Comparison of ENCODE assay signal across 8 mouse cellular contexts in the genomic region with DNA sequence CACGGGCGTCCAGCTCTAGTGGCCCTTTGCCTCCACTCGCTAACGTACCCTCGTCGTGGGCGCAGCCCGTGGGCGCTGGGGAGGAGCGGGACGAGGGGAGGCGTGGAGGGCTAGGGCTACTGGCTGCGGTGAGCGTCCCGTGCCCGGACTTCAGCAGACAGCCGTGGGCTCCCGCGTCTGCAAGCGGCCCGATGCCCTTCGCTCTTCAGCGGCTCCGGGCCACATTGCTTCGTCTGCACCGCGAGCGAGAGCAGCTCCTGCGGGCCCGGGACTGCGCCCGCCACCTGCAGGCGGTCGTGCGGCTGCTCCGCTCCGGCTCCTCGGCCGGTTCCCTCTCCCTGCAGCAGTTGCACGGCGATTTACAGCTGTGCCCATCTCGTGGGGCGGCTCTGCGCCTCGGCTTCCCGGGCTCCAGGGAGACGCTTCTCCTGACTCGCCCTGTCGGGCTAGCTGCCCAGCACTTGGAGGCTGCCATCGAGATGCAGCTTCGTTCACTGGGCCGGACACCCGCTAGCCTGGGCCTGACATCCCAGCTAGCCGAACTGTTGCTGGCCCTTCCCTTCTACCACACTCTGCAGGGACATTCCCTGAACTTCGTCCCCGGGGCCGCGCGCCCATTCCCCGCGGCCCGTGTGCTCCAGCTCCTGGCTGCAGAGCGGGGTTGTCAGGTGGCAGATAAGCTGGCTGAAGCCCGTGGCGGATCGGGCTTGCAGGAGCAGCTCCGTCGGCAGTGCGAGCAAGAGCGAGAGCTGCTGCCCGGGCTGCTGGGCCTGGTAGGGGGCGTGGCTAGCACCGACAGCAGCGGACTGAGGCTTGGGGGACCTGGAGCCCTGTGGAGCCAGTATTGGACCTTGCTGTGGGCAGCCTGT. TPM values are rescaled to one million over a fixed set of nuclear protein-coding genes. Genes with fewer than 3 reads are reported as not detected.
A peak's percentile ranks its signal among the peaks of the same experiment; 100 is the strongest.
DNase-seq lines count a peak whose midpoint lies in the region; ATAC-seq and TF ChIP-seq lines count a peak whose summit lies in the region.

No protein-coding gene starts in this region.

- WGBS in kidney, adult 2 months: under 1% methylated on average over 74 of the region's 74 CpGs
- WGBS in liver, embryonic 16.5 days (ENCODE audit: insufficient replicate concordance): under 1% methylated on average over 68 of the region's 74 CpGs
- under 1% methylated on average over 74 of the region's 74 CpGs for WGBS in neural tube, embryonic 11.5 days

- peak overlapping the region; percentile 90 for H3K9ac ChIP-seq in liver, embryonic 16.5 days (ENCODE audit: low read depth, low read length)
- H3K9ac ChIP-seq in neural tube, embryonic 11.5 days (ENCODE audit: low read length): peak overlapping the region; percentile 83

- peak; percentile 72 for ATAC-seq in liver, embryonic 16.5 days (ENCODE audit: low read depth)
- ATAC-seq in neural tube, embryonic 11.5 days (ENCODE audit: insufficient read depth, low FRiP score, low TSS enrichment): peak; percentile 73

- H3K36me3 ChIP-seq in kidney, adult 2 months (ENCODE audit: control insufficient read depth, insufficient read depth, low read length): no peaks in the 10 kb centered on the region
- H3K36me3 ChIP-seq in liver, embryonic 16.5 days (ENCODE audit: control insufficient read depth, insufficient read depth): no peaks in the 10 kb centered on the region
- H3K36me3 ChIP-seq in neural tube, embryonic 11.5 days (ENCODE audit: control insufficient read depth, insufficient read depth, low read length): no peaks in the 10 kb centered on the region

- no peaks in the 10 kb centered on the region for H3K9me3 ChIP-seq in liver, embryonic 16.5 days (replicated peaks; ENCODE audit: control insufficient read depth, low read length)
- no peaks in the 10 kb centered on the region for H3K9me3 ChIP-seq in neural tube, embryonic 11.5 days (ENCODE audit: control insufficient read depth, low read length)

- H3K4me3 ChIP-seq in kidney, adult 2 months (ENCODE audit: insufficient read depth, low read depth, low read length): peak overlapping the region; percentile 84
- H3K4me3 ChIP-seq in liver, embryonic 16.5 days (ENCODE audit: low read depth, low read length): peak overlapping the region; percentile 86
- H3K4me3 ChIP-seq in neural tube, embryonic 11.5 days (ENCODE audit: low read depth, low read length): peak overlapping the region; percentile 70

- TF ChIP-seq POLR2A in kidney, adult 2 months (IDR thresholded peaks at IDR 0.05; ENCODE audit: low read depth, low read length): peak; percentile 13

- peak overlapping the region; percentile 100 for H3K4me2 ChIP-seq in liver, embryonic 16.5 days (ENCODE audit: low read depth, low read length)
- H3K4me2 ChIP-seq in neural tube, embryonic 11.5 days (ENCODE audit: low read depth): peak overlapping the region; percentile 98

- TF ChIP-seq CTCF in kidney, adult 2 months (conservative IDR thresholded peaks at IDR 0.05; ENCODE audit: insufficient read depth, insufficient read length, low read depth, low read length): peak; percentile 29; the same call in 1 of the 2 replicates

- H3K4me1 ChIP-seq in kidney, adult 2 months (ENCODE audit: control insufficient read depth, insufficient read depth, low read length): peaks cover 19% of the 10 kb centered on the region
- peaks cover 24% of the 10 kb centered on the region for H3K4me1 ChIP-seq in liver, embryonic 16.5 days (ENCODE audit: control insufficient read depth, low read depth, low read length)
- peaks cover 6% of the 10 kb centered on the region for H3K4me1 ChIP-seq in neural tube, embryonic 11.5 days (ENCODE audit: control insufficient read depth, insufficient read depth, low read length)

- H3K27me3 ChIP-seq in kidney, adult 2 months (replicated peaks; ENCODE audit: control insufficient read depth, insufficient read depth, low read length): no peaks in the 10 kb centered on the region
- no peaks in the 10 kb centered on the region; the same call in 1 of the 2 replicates for H3K27me3 ChIP-seq in liver, embryonic 16.5 days (ENCODE audit: control insufficient read depth, insufficient read depth, low read depth, low read length)
- 0 out of 2 replicates have a peak, but pooled peaks cover 2% of the 10 kb centered on the region for H3K27me3 ChIP-seq in neural tube, embryonic 11.5 days (ENCODE audit: control insufficient read depth, insufficient read depth, low read length)

- DNase-seq in 416B (ENCODE audit: low read depth) (peak; percentile 67), NIH3T3 (ENCODE audit: low read depth) (peak; percentile 83)
- peak; percentile 74 for DNase-seq in embryo, embryonic 10.5 days (ENCODE audit: low spot score)
- peak; percentile 37 for DNase-seq in heart, adult 8-10 months (ENCODE audit: low spot score)
- peak; percentile 73 for DNase-seq in kidney, adult 2 months
- DNase-seq in neural tube, embryonic 11.5 days (ENCODE audit: low spot score): peak; percentile 79
- peak; percentile 80 for DNase-seq in testis, postnatal 10 days (ENCODE audit: low spot score)

- peak overlapping the region; percentile 78 for H3K27ac ChIP-seq in kidney, adult 2 months (ENCODE audit: insufficient read depth, low read depth, low read length)
- peak overlapping the region; percentile 85 for H3K27ac ChIP-seq in liver, embryonic 16.5 days (ENCODE audit: low read length)
- H3K27ac ChIP-seq in neural tube, embryonic 11.5 days (ENCODE audit: low read depth, low read length): peak overlapping the region; percentile 70

RNA-seq across cellular contexts. Expression of a gene that starts 0.5 kb away (rescaled TPM):
- 1 to 10 TPM in 3 of 4 experiments, under 1 TPM in 1; 0.57 to 1.9 (median 1.2) TPM for total RNA-seq in heart, adult 8-10 months (2022)
- polyA plus RNA-seq in kidney, adult 2 months (2012; rRNA removed): 4.3 and 4.4 TPM in 2 replicates
- 0.81 and 1.1 TPM in 2 replicates for polyA plus RNA-seq in liver, embryonic 16.5 days (2015; fragmentation: Nextera tagmentation; extraction: Ambion mirVana)
- polyA plus RNA-seq in neural tube, embryonic 11.5 days (2014; fragmentation: Nextera tagmentation; extraction: Ambion mirVana): 2.1 and 2.7 TPM in 2 replicates

RNA-seq across cellular contexts. Expression of a gene that starts 0.5 kb away (rescaled TPM):
- 1 to 10 TPM in 3 of 4 experiments, under 1 TPM in 1; 0.72 to 2.8 (median 1.3) TPM for total RNA-seq in heart, adult 8-10 months (2022)
- polyA plus RNA-seq in kidney, adult 2 months (2012; rRNA removed): 3.0 and 5.9 TPM in 2 replicates
- polyA plus RNA-seq in liver, embryonic 16.5 days (2015; fragmentation: Nextera tagmentation; extraction: Ambion mirVana): 0.59 and 1.1 TPM in 2 replicates
- polyA plus RNA-seq in neural tube, embryonic 11.5 days (2014; fragmentation: Nextera tagmentation; extraction: Ambion mirVana): 3.3 and 3.5 TPM in 2 replicates

RNA-seq across cellular contexts. Expression of a gene that starts 6.9 kb away (rescaled TPM):
- 100 to 1,000 TPM; 132 to 143 (median 140) TPM for total RNA-seq in heart, adult 8-10 months (2022)
- 91.1 and 91.7 TPM in 2 replicates for polyA plus RNA-seq in kidney, adult 2 months (2012; rRNA removed)
- 66.1 and 73.4 TPM in 2 replicates for polyA plus RNA-seq in liver, embryonic 16.5 days (2015; fragmentation: Nextera tagmentation; extraction: Ambion mirVana)
- polyA plus RNA-seq in neural tube, embryonic 11.5 days (2014; fragmentation: Nextera tagmentation; extraction: Ambion mirVana): 118 and 123 TPM in 2 replicates

RNA-seq across cellular contexts. Expression of a gene that starts 13.4 kb away (rescaled TPM):
- total RNA-seq in heart, adult 8-10 months (2022): 10 to 100 TPM in 1 of 4 experiments, 1 to 10 TPM in 3; 6.0 to 10.3 (median 8.0) TPM
- polyA plus RNA-seq in kidney, adult 2 months (2012; rRNA removed): 35.5 and 42.3 TPM in 2 replicates
- 4.5 and 6.8 TPM in 2 replicates for polyA plus RNA-seq in liver, embryonic 16.5 days (2015; fragmentation: Nextera tagmentation; extraction: Ambion mirVana)
- 30.5 and 31.9 TPM in 2 replicates for polyA plus RNA-seq in neural tube, embryonic 11.5 days (2014; fragmentation: Nextera tagmentation; extraction: Ambion mirVana)

RNA-seq across cellular contexts. Expression of a gene that starts 15.8 kb away (rescaled TPM):
- total RNA-seq in heart, adult 8-10 months (2022): 1 to 10 TPM in 3 of 4 experiments, under 1 TPM in 1; 0.90 to 2.9 (median 1.3) TPM
- polyA plus RNA-seq in kidney, adult 2 months (2012; rRNA removed): 1.4 and 2.5 TPM in 2 replicates
- polyA plus RNA-seq in liver, embryonic 16.5 days (2015; fragmentation: Nextera tagmentation; extraction: Ambion mirVana): 0.25 and 0.48 TPM in 2 replicates
- 2.5 and 2.7 TPM in 2 replicates for polyA plus RNA-seq in neural tube, embryonic 11.5 days (2014; fragmentation: Nextera tagmentation; extraction: Ambion mirVana)

Comparison
In these comparisons a context has a peak if more than half of its experiments do, and no peak if none do; other contexts are left out.
1. Peak in every context shown above with its lines: DNase-seq, ATAC-seq, H3K4me3 ChIP-seq and H3K27ac ChIP-seq.